Mouse (Mus musculus) lung, postnatal 36 days (tissue): ENCODE results near the gene Fuom.

Experiments used
- DNase-seq: peaks from one replicate; pipeline ENCODE4 v3.0.0; 2022; ENCODE audit warnings: mixed read lengths

The Fuom gene

GRCm38 (mm10) chr7:140049115-140049689 is 53.0 kb downstream of the Fuom start:
- peak; percentile 18 for DNase-seq

GRCm38 (mm10) chr7:140048361-140049114 is 53.7 kb downstream of the Fuom start, which contains the start of gene Msx3:
Msx3 (minus strand) TSS chr7:140049089.
- no peak for DNase-seq

- DNase-seq, result no peak
Measured at GRCm38 (mm10) chr7:140047811-140048311, 54.4 kb downstream of the Fuom start.
